Mouse (Mus musculus): ENCODE measurements around the gene Grb10.

DNA sequence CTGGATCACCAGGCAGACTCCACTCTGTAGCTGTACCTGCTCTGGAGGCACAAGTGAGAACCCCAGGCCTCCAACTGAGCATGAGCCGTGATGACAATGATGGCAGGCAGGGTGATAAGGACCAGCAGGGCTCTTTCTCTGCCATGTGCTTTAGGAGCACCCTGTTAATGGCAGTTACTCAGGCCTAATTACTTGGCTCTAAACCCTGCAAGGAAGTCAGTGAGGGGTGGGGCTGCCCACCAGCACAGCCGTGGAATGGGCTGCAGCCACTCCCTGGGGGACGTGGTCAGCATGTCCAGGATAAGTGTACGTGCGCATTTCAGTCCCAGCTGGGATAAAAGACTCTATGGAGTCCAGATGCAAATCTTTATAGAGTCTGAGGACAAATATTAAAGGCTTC is 5.7 kb downstream of the Grb10 start:
- TF ChIP-seq POLR2A (IDR thresholded peaks at IDR 0.05; ENCODE audit: control insufficient read depth, extremely low read depth, insufficient read depth, low read length, poor library complexity) (no peak), CTCF (IDR thresholded peaks at IDR 0.05; ENCODE audit: borderline replicate concordance, control insufficient read depth, extremely low read depth, insufficient read depth, low read length, poor library complexity) (no peak)

Data from thymus, adult 2 months (tissue).